Mouse (Mus musculus): Measurements from ENCODE around the gene Krit1.
A peak's percentile ranks its signal among the peaks of the same experiment; 100 is the strongest.
"Not testable (repeated sequence)": the region's sequence is repeated elsewhere in the genome, so short reads cannot be mapped to it uniquely, and the experiment has no call there.

The Krit1 gene

DNA sequence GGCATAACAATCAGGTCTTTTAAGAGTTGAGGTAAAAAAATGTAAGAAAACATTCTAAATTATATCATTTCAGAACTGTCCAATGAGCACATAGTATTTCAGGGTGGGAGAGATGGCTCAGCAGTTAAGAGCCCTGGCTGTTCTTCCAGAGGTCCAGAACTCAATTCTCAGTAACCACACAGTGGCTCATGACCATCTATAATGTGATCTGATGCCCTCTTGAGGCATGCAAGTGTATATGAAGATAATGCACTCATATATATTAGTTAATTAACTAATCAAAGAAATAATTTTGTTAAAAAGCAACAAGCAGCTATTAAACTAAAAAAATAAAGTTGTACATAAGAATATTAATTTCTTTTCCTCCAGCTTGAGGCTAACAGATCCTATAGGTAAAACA lies 86.2 kb downstream of the Krit1 start:
- no peak for DNase-seq

DNA sequence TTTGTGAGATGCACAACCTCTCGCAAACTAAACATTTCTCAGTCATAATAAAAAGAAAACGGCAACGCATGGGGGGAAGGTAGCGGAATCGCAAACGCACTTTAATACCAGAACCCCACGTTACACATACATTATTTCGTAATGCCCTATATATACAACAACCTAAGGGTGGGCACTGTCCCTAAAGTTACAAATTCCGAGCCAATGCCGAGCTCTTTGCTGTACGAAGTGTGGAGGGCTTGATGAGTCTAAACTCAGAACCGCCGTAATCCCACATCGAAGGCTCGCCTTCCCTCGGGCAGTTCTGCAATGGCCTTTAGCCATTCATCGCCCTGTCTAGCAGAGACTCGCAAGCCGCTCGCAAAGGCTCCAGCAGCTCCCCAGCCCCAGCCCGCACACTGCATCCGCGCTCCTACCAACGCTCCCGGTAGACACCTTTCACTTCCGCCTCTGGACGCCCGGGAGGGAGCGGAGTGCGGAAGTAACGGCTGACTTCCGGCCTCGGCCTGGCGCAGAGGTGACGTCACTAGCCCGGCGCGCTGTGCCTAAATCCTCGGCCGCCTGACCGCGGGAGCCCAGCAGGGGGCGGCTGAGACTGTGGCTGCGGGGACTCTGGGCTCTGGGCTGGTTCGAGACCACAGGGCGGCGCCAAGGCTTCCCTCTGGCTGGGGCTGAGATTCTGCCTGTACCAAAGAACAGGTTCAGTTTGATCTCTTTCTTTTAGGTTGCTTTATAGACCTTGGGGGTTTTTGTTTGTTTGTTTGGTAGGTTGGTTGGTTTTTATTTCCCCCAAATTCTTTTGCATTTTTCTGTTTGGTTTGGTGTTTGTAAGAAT lies 90.7 kb downstream of the Krit1 start, which contains the start of gene Mterf1a:
Gene Mterf1a, minus strand, starts transcription at position 475 of the 835 bp plus-strand sequence.
- peak; percentile 23 to 26 for DNase-seq

DNA sequence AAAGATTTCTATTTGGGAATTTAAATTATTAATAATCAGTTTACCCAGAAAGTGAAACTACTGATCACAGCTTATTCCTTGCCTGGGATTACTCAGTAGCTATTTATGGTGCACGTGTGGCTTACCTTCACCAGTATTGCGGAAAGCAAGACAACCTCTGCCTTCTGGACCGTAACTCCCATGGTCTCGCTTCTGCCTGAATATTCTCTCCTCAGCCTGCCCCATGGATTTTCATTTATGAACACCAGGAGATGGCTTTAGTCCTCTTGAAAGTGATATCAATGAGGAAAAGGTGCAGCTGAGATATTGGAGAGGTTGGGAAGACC lies 91.3 kb downstream of the Krit1 start:
- DNase-seq, result not testable (repeated sequence)

All from thymus, adult 18-20 months (tissue).